Mouse (Mus musculus) embryonic fibroblast, embryonic 13.5 days (primary cell): Measurements from ENCODE around the gene Slc12a3.

Source experiments
- CTCF ChIP-seq: IDR thresholded peaks from 2 replicates; pipeline ENCODE4 v1.5.1; 2011; ENCODE audit warnings: mild to moderate bottlenecking, control low read depth, low read length, moderate library complexity, borderline replicate concordance; ENCODE audit not compliant: insufficient read depth
- POLR2A ChIP-seq: IDR thresholded peaks from 2 replicates; pipeline ENCODE4 v1.6.1; 2011; ENCODE audit warnings: low read depth, mild to moderate bottlenecking, control low read depth, low read length, moderate library complexity

DNA sequence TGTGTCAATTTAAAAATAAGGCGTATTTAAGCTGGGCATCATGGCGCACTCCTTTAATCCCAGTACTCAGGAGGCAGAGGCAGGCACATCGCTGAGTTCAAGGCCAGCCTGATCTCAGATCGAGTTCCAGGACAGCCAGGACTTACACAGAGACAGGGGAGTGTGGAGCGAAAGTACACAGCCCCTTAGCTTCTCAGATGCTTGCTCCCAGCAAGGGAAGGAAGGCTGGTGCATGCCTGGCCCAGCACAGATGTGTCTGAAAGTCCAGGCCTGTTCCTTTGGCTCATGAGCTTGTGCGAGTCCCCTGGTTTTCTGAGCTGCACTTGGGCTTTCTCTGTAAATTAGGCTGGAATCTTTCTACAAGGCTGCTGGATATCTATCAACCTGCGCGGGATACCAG is 61.9 kb downstream of the Slc12a3 start:
- TF ChIP-seq CTCF (no peak), POLR2A (no peak)
